Mouse (Mus musculus): ENCODE data around the gene Tacr2.

- no peak for TF ChIP-seq CTCF (IDR thresholded peaks at IDR 0.05; ENCODE audit: low read depth, low read length)
- TF ChIP-seq POLR2A (IDR thresholded peaks at IDR 0.05; ENCODE audit: extremely low read depth, insufficient read depth, low read length) = no peak
These were observed 54.2 kb downstream of the Tacr2 start for GRCm38 (mm10) chr10:62306483-62306882.

Measured in liver, adult 2 months (tissue).